Mouse (Mus musculus): ENCODE data around the gene Slc17a7. TPM values are rescaled to one million over a fixed set of nuclear protein-coding genes. Genes with fewer than 3 reads are reported as not detected.

The Slc17a7 gene
- polyA plus RNA-seq, 1 experiment from 2014 or later, result 0.74 TPM

- H3K4me2 ChIP-seq, result peak overlapping the region; percentile 86
- H3K4me3 ChIP-seq (ENCODE audit: low read depth, low read length), result no peak overlapping the region
- DNase-seq (ENCODE audit: low spot score) (no peak), ATAC-seq (replicated peaks; ENCODE audit: low FRiP score) (no peak)
- peak overlapping the region; percentile 17; the same call in 1 of the 2 replicates for H3K9ac ChIP-seq (ENCODE audit: low read depth, low read length)
- H3K36me3 ChIP-seq (ENCODE audit: control insufficient read depth, insufficient read depth, low read length), result peaks cover 6% of the 10 kb centered on the region
- H3K9me3 ChIP-seq (ENCODE audit: control insufficient read depth, low read length), result no peaks in the 10 kb centered on the region
- WGBS, result 68% methylated on average over 1 of the region's 1 CpGs
- H3K4me1 ChIP-seq (replicated peaks; ENCODE audit: control insufficient read depth, insufficient read depth, low read length), result peaks cover 40% of the 10 kb centered on the region
- peak overlapping the region; percentile 80 for H3K27ac ChIP-seq (ENCODE audit: low read depth, low read length)
- H3K27me3 ChIP-seq (replicated peaks; ENCODE audit: control insufficient read depth, insufficient read depth, low read length), result no peaks in the 10 kb centered on the region
Measured at GRCm38 (mm10) chr7:45138403-45138802, 25.3 kb upstream of the Slc17a7 start.

GRCm38 (mm10) chr7:45139904-45140723 is 23.6 kb upstream of the Slc17a7 start:
- no peaks in the 10 kb centered on the region for H3K27me3 ChIP-seq (replicated peaks; ENCODE audit: control insufficient read depth, insufficient read depth, low read length)
- DNase-seq (ENCODE audit: low spot score) (no peak), ATAC-seq (replicated peaks; ENCODE audit: low FRiP score) (no peak)
- peaks cover 28% of the 10 kb centered on the region for H3K4me1 ChIP-seq (replicated peaks; ENCODE audit: control insufficient read depth, insufficient read depth, low read length)
- no peaks in the 10 kb centered on the region for H3K9me3 ChIP-seq (ENCODE audit: control insufficient read depth, low read length)
- H3K9ac ChIP-seq (ENCODE audit: low read depth, low read length), result no peak overlapping the region
- no peak overlapping the region for H3K27ac ChIP-seq (ENCODE audit: low read depth, low read length)
- 79% methylated on average over 8 of the region's 8 CpGs for WGBS
- H3K4me3 ChIP-seq (ENCODE audit: low read depth, low read length), result no peak overlapping the region
- H3K4me2 ChIP-seq, result no peak overlapping the region
- H3K36me3 ChIP-seq (ENCODE audit: control insufficient read depth, insufficient read depth, low read length), result peaks cover 13% of the 10 kb centered on the region

GRCm38 (mm10) chr7:45141319-45141718 is 22.4 kb upstream of the Slc17a7 start:
- Histone ChIP-seq H3K36me3 (ENCODE audit: control insufficient read depth, insufficient read depth, low read length) (peaks cover 15% of the 10 kb centered on the region), H3K9me3 (ENCODE audit: control insufficient read depth, low read length) (no peaks in the 10 kb centered on the region), H3K9ac (ENCODE audit: low read depth, low read length) (no peak overlapping the region), H3K4me3 (ENCODE audit: low read depth, low read length) (no peak overlapping the region), H3K4me2 (no peak overlapping the region), H3K4me1 (replicated peaks; ENCODE audit: control insufficient read depth, insufficient read depth, low read length) (peaks cover 23% of the 10 kb centered on the region), H3K27me3 (replicated peaks; ENCODE audit: control insufficient read depth, insufficient read depth, low read length) (no peaks in the 10 kb centered on the region), H3K27ac (ENCODE audit: low read depth, low read length) (no peak overlapping the region)
- WGBS, result 85% methylated on average over 3 of the region's 3 CpGs
- ATAC-seq (replicated peaks; ENCODE audit: low FRiP score), result no peak
- DNase-seq (ENCODE audit: low spot score), result no peak

GRCm38 (mm10) chr7:45141914-45142313 is 21.8 kb upstream of the Slc17a7 start:
- H3K27ac ChIP-seq (ENCODE audit: low read depth, low read length), result no peak overlapping the region
- ATAC-seq (replicated peaks; ENCODE audit: low FRiP score), result no peak
- H3K36me3 ChIP-seq (ENCODE audit: control insufficient read depth, insufficient read depth, low read length), result peaks cover 15% of the 10 kb centered on the region
- H3K4me2 ChIP-seq, result no peak overlapping the region
- no peaks in the 10 kb centered on the region for H3K27me3 ChIP-seq (replicated peaks; ENCODE audit: control insufficient read depth, insufficient read depth, low read length)
- WGBS, result 74% methylated on average over 5 of the region's 5 CpGs
- peaks cover 19% of the 10 kb centered on the region for H3K4me1 ChIP-seq (replicated peaks; ENCODE audit: control insufficient read depth, insufficient read depth, low read length)
- H3K9me3 ChIP-seq (ENCODE audit: control insufficient read depth, low read length), result no peaks in the 10 kb centered on the region
- DNase-seq (ENCODE audit: low spot score), result no peak
- no peak overlapping the region for H3K9ac ChIP-seq (ENCODE audit: low read depth, low read length)
- no peak overlapping the region for H3K4me3 ChIP-seq (ENCODE audit: low read depth, low read length)

- Histone ChIP-seq H3K27ac (ENCODE audit: low read depth, low read length) (no peak overlapping the region), H3K36me3 (ENCODE audit: control insufficient read depth, insufficient read depth, low read length) (peaks cover 18% of the 10 kb centered on the region), H3K9ac (ENCODE audit: low read depth, low read length) (no peak overlapping the region), H3K9me3 (ENCODE audit: control insufficient read depth, low read length) (no peaks in the 10 kb centered on the region), H3K27me3 (replicated peaks; ENCODE audit: control insufficient read depth, insufficient read depth, low read length) (no peaks in the 10 kb centered on the region), H3K4me1 (replicated peaks; ENCODE audit: control insufficient read depth, insufficient read depth, low read length) (peaks cover 8% of the 10 kb centered on the region; the same call in 1 of the 2 replicates), H3K4me2 (no peak overlapping the region), H3K4me3 (ENCODE audit: low read depth, low read length) (no peak overlapping the region)
- 88% methylated on average over 13 of the region's 13 CpGs for WGBS
- ATAC-seq (replicated peaks; ENCODE audit: low FRiP score) (no peak), DNase-seq (ENCODE audit: low spot score) (no peak)
Measured at GRCm38 (mm10) chr7:45144368-45145174, 19.2 kb upstream of the Slc17a7 start.

GRCm38 (mm10) chr7:45145460-45145859 is 18.3 kb upstream of the Slc17a7 start:
- H3K4me2 ChIP-seq, result no peak overlapping the region
- no peak overlapping the region for H3K9ac ChIP-seq (ENCODE audit: low read depth, low read length)
- DNase-seq (ENCODE audit: low spot score) (no peak), ATAC-seq (replicated peaks; ENCODE audit: low FRiP score) (no peak)
- H3K36me3 ChIP-seq (ENCODE audit: control insufficient read depth, insufficient read depth, low read length), result peaks cover 18% of the 10 kb centered on the region
- 92% methylated on average over 8 of the region's 8 CpGs for WGBS
- no peaks in the 10 kb centered on the region for H3K27me3 ChIP-seq (replicated peaks; ENCODE audit: control insufficient read depth, insufficient read depth, low read length)
- no peaks in the 10 kb centered on the region for H3K9me3 ChIP-seq (ENCODE audit: control insufficient read depth, low read length)
- peaks cover 8% of the 10 kb centered on the region; the same call in 1 of the 2 replicates for H3K4me1 ChIP-seq (replicated peaks; ENCODE audit: control insufficient read depth, insufficient read depth, low read length)
- no peak overlapping the region for H3K4me3 ChIP-seq (ENCODE audit: low read depth, low read length)
- H3K27ac ChIP-seq (ENCODE audit: low read depth, low read length), result no peak overlapping the region

GRCm38 (mm10) chr7:45147267-45147666 is 16.5 kb upstream of the Slc17a7 start:
- Histone ChIP-seq H3K4me3 (ENCODE audit: low read depth, low read length) (no peak overlapping the region), H3K27me3 (replicated peaks; ENCODE audit: control insufficient read depth, insufficient read depth, low read length) (no peaks in the 10 kb centered on the region), H3K36me3 (ENCODE audit: control insufficient read depth, insufficient read depth, low read length) (peaks cover 16% of the 10 kb centered on the region), H3K9me3 (ENCODE audit: control insufficient read depth, low read length) (no peaks in the 10 kb centered on the region), H3K27ac (ENCODE audit: low read depth, low read length) (no peak overlapping the region), H3K4me1 (replicated peaks; ENCODE audit: control insufficient read depth, insufficient read depth, low read length) (peaks cover 8% of the 10 kb centered on the region; the same call in 1 of the 2 replicates), H3K4me2 (no peak overlapping the region), H3K9ac (ENCODE audit: low read depth, low read length) (no peak overlapping the region)
- ATAC-seq (replicated peaks; ENCODE audit: low FRiP score) (no peak), DNase-seq (ENCODE audit: low spot score) (no peak)
- WGBS, result 92% methylated on average over 11 of the region's 11 CpGs

- ATAC-seq (replicated peaks; ENCODE audit: low FRiP score), result no peak
- Histone ChIP-seq H3K9me3 (ENCODE audit: control insufficient read depth, low read length) (no peaks in the 10 kb centered on the region), H3K4me3 (ENCODE audit: low read depth, low read length) (no peak overlapping the region), H3K9ac (ENCODE audit: low read depth, low read length) (no peak overlapping the region), H3K27ac (ENCODE audit: low read depth, low read length) (peak overlapping the region; percentile 19; the same call in 1 of the 2 replicates), H3K4me2 (no peak overlapping the region), H3K4me1 (replicated peaks; ENCODE audit: control insufficient read depth, insufficient read depth, low read length) (peaks cover 8% of the 10 kb centered on the region; the same call in 1 of the 2 replicates), H3K36me3 (ENCODE audit: control insufficient read depth, insufficient read depth, low read length) (peaks cover 13% of the 10 kb centered on the region), H3K27me3 (replicated peaks; ENCODE audit: control insufficient read depth, insufficient read depth, low read length) (no peaks in the 10 kb centered on the region)
- no peak for DNase-seq (ENCODE audit: low spot score)
- WGBS, result 81% methylated on average over 11 of the region's 11 CpGs
Measured at GRCm38 (mm10) chr7:45147899-45148298, 15.8 kb upstream of the Slc17a7 start.
